Mouse (Mus musculus) cortical plate, adult 2 months (tissue): Measurements from ENCODE around the gene Sspo.

Experiments used
- CTCF ChIP-seq: fragments of 200-500 bp; IDR thresholded peaks from 2 replicates; pipeline ENCODE4 v1.5.1; 2011; ENCODE audit warnings: mild to moderate bottlenecking, control low read depth, low read length; ENCODE audit not compliant: insufficient read depth; ENCODE audit errors: extremely low read depth
- POLR2A ChIP-seq: fragments of 200-500 bp; IDR thresholded peaks from 2 replicates; pipeline ENCODE4 v1.6.1; 2011; ENCODE audit warnings: mild to moderate bottlenecking, low read length, control low read depth; ENCODE audit not compliant: insufficient read depth; ENCODE audit errors: extremely low read depth

GRCm38 (mm10) chr6:48420647-48421046, 27.4 kb upstream of the Sspo start:
- TF ChIP-seq CTCF = no peak
- TF ChIP-seq POLR2A = no peak
